Mouse (Mus musculus) myocyte (in vitro differentiated cells): ENCODE measurements around the gene Trmt10a.

Experiments used
- CEBPB ChIP-seq: IDR thresholded peaks from 2 replicates; pipeline ENCODE4 v1.6.1; 2011; ENCODE audit warnings: mild to moderate bottlenecking, moderate library complexity; ENCODE audit not compliant: poor library complexity, insufficient read depth, severe bottlenecking
- E2F4 ChIP-seq: IDR thresholded peaks from one replicate; pipeline ENCODE4 v1.6.1; 2011; ENCODE audit warnings: mild to moderate bottlenecking, control low read depth, moderate library complexity; ENCODE audit not compliant: insufficient read depth
- MAX ChIP-seq: IDR thresholded peaks from one replicate; pipeline ENCODE4 v1.6.1; 2011; ENCODE audit warnings: low read depth, mild to moderate bottlenecking, control low read depth
- MYOD1 ChIP-seq, 3 experiments: IDR thresholded peaks; one replicate each; pipeline ENCODE4 v1.6.1; 2011; ENCODE audit warnings: control low read depth in 2 of 3, low read depth in 2 of 3, mild to moderate bottlenecking in 2 of 3, moderate library complexity in 1 of 3; ENCODE audit not compliant: insufficient read length in 2 of 3, control insufficient read depth in 1 of 3
- MYOG ChIP-seq, 3 experiments: IDR thresholded peaks; one replicate each; pipeline ENCODE4 v1.6.1; 2011; ENCODE audit warnings: control low read depth in 2 of 3, low read depth in 2 of 3, mild to moderate bottlenecking in 2 of 3; ENCODE audit not compliant: insufficient read length in 2 of 3, control insufficient read depth in 1 of 3, insufficient read depth in 1 of 3
- POLR2A ChIP-seq: IDR thresholded peaks from one replicate; pipeline ENCODE4 v1.6.1; 2011; ENCODE audit warnings: low read depth, mild to moderate bottlenecking, control low read depth, moderate library complexity; ENCODE audit not compliant: insufficient read length
- POLR2AphosphoS2 ChIP-seq: IDR thresholded peaks from one replicate; pipeline ENCODE4 v1.6.1; 2011; ENCODE audit warnings: low read depth, control low read depth; ENCODE audit not compliant: insufficient read length
- SRF ChIP-seq: IDR thresholded peaks from one replicate; pipeline ENCODE4 v1.6.1; 2011; ENCODE audit warnings: low read depth; ENCODE audit not compliant: control insufficient read depth, insufficient read length
- TCF12 ChIP-seq: IDR thresholded peaks from one replicate; pipeline ENCODE4 v1.6.1; 2011; ENCODE audit warnings: mild to moderate bottlenecking, control low read depth; ENCODE audit not compliant: poor library complexity, insufficient read depth, severe bottlenecking
- USF1 ChIP-seq: IDR thresholded peaks from one replicate; pipeline ENCODE4 v1.6.1; 2011; ENCODE audit warnings: low read depth, mild to moderate bottlenecking, control low read depth, moderate library complexity

GRCm38 (mm10) chr3:138155062-138155461 lies 11.8 kb downstream of the Trmt10a start:
- TF ChIP-seq SRF (no peak), USF1 (no peak), MYOG (IDR thresholded peaks at IDR 0.05; ENCODE audit: control insufficient read depth in 1 of 3, insufficient read depth in 1 of 3, insufficient read length in 2 of 3, low read depth in 2 of 3) (no peak), POLR2A (no peak), TCF12 (no peak), POLR2AphosphoS2 (no peak), MAX (no peak), E2F4 (no peak), CEBPB (no peak), MYOD1 (IDR thresholded peaks at IDR 0.05; ENCODE audit: control insufficient read depth in 1 of 3, insufficient read length in 2 of 3, low read depth in 2 of 3) (no peak)
